Mouse (Mus musculus): ENCODE measurements around the gene Cobl. TPM values are rescaled to one million over a fixed set of nuclear protein-coding genes. Genes with fewer than 3 reads are reported as not detected.

Gene Cobl
- polyA plus RNA-seq (2017; shearing (Covaris generic)): 0.07 TPM

DNA sequence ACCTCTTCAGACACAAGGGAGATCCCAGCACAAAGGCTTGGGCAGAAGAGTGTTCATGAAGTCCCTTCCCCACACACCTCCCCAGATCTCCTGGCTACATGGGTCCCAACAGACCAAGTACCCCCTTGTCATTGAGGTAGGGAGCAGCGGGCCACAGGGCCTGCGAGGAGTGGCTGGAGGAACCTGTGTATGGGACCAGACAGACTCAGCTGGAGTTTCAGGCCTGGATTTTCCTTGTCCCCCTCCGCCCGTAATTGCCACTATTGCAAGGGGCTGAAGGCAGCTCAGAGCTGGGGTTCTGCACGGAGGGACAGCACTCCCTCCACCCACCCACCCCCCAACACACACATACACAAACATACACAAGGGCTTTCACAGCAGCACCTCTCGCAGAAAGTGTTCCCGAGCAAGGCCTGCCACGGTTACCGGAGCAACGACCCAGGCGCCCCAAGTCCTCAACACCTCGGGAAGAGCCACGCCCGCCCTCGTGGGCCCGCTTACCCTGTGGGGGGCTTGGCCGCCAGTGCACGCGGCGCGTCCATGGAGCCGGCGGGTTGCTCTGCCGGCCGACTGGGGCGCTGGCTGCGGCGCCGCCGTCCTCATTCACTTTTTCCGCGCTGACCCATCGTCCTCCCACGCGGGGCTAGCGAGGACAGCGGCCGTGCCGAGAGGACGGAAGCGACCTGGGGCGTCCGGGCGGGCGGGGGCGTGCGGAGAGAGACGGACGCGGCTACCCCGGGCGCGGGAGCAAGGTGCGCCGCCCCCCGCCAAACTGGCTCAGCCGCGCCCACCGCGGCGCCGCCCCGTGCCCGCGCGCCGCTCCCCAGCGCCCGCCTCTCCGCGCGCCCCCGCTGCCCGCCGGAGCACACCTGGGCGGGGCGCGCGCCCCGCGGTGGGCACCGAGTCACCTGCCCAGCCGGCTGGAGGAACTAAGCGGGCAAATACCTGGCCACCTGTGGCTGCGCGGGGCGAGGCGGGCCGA, at the start of gene Cobl:
Gene Cobl (minus strand): TSS at position 780 of the 982 bp plus-strand sequence.

All from CD4-positive, CD25-positive, alpha-beta regulatory T cell, adult 9 weeks (primary cell).